Mouse (Mus musculus): ENCODE results near the gene Syn2. TPM values are rescaled to one million over a fixed set of nuclear protein-coding genes. Genes with fewer than 3 reads are reported as not detected.

Gene Syn2
- polyA plus RNA-seq, 1 experiment, result 0.12 TPM

DNA sequence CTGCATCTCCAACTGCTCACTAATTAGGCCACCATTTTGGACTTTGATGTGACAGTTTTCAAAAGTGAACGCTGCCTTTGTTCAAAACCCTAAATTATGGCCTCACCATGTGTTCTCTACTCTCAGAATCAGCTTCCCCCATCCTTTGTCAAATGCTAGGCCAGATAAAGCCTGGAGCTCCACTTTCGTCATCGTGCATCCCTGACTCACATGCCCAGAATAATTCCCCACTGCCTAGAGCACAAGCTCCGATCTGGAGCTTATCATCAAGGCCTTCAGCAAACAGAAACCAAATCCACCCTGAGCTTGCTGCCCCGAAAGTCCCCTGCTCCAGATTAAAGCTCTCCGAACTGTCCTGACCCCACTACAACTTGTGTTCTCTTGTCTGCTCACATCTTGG lies 157.9 kb downstream of the Syn2 start:
- Histone ChIP-seq H3K36me3 (ENCODE audit: control insufficient read depth, insufficient read depth) (no peaks in the 10 kb centered on the region), H3K79me3 (ENCODE audit: low read depth) (no peaks in the 10 kb centered on the region), H3K27me3 (ENCODE audit: control insufficient read depth, insufficient read depth, insufficient read length) (no peaks in the 10 kb centered on the region), H3K79me2 (ENCODE audit: control insufficient read depth, insufficient read depth) (no peaks in the 10 kb centered on the region), H3ac (ENCODE audit: control insufficient read depth, insufficient read length, low read depth) (no peak overlapping the region), H3K4me3 (ENCODE audit: insufficient read depth, poor library complexity, severe bottlenecking) (no peak overlapping the region)
- TF ChIP-seq CTCF (IDR thresholded peaks at IDR 0.05; ENCODE audit: control insufficient read depth, insufficient read depth, insufficient read length), result no peak
- TF ChIP-seq MAX (IDR thresholded peaks at IDR 0.05), result no peak
- no peak for TF ChIP-seq MYOG (IDR thresholded peaks at IDR 0.05; ENCODE audit: control insufficient read depth, extremely low read depth, insufficient read length)
- TF ChIP-seq CEBPB (IDR thresholded peaks at IDR 0.05; ENCODE audit: low read depth), result no peak
- TF ChIP-seq USF1 (IDR thresholded peaks at IDR 0.05; ENCODE audit: low read depth), result no peak
- no peak for TF ChIP-seq MYOD1 (IDR thresholded peaks at IDR 0.05; ENCODE audit: control insufficient read depth, insufficient read length, low read depth)
- TF ChIP-seq FOSL1 (IDR thresholded peaks at IDR 0.05; ENCODE audit: insufficient read depth, low read length, poor library complexity, severe bottlenecking), result no peak

DNA sequence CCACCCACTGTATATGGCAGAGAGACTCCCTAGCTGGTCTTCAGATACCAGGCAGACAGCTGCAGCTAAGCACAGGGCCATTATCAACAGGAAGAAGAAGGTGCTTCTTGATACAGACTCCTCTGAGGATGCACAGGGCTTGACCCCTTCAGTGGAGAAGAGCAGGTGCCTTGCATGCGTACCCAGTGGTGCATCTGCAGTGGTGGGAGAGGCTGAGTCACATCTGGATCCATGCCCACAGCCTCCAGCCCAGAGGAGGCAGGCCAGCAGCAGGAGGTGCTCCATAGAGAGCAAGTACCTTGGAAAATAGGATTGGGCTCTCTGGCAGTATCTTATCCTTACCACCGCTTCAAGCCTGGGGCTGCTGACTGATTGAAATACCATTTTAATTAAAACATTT lies 159.2 kb downstream of the Syn2 start:
- Histone ChIP-seq H3ac (ENCODE audit: control insufficient read depth, insufficient read length, low read depth) (no peak overlapping the region), H3K36me3 (ENCODE audit: control insufficient read depth, insufficient read depth) (no peaks in the 10 kb centered on the region), H3K27me3 (ENCODE audit: control insufficient read depth, insufficient read depth, insufficient read length) (no peaks in the 10 kb centered on the region), H3K79me2 (ENCODE audit: control insufficient read depth, insufficient read depth) (no peaks in the 10 kb centered on the region), H3K79me3 (ENCODE audit: low read depth) (no peaks in the 10 kb centered on the region), H3K4me3 (ENCODE audit: insufficient read depth, poor library complexity, severe bottlenecking) (no peak overlapping the region)
- TF ChIP-seq MYOG (IDR thresholded peaks at IDR 0.05; ENCODE audit: control insufficient read depth, extremely low read depth, insufficient read length) (no peak), MYOD1 (IDR thresholded peaks at IDR 0.05; ENCODE audit: control insufficient read depth, insufficient read length, low read depth) (peak; percentile 51)

- Histone ChIP-seq H3K36me3 (ENCODE audit: control insufficient read depth, insufficient read depth) (no peaks in the 10 kb centered on the region), H3K27me3 (ENCODE audit: control insufficient read depth, insufficient read depth, insufficient read length) (no peaks in the 10 kb centered on the region), H3K79me2 (ENCODE audit: control insufficient read depth, insufficient read depth) (no peaks in the 10 kb centered on the region), H3K4me3 (ENCODE audit: insufficient read depth, poor library complexity, severe bottlenecking) (no peak overlapping the region), H3K79me3 (ENCODE audit: low read depth) (no peaks in the 10 kb centered on the region), H3ac (ENCODE audit: control insufficient read depth, insufficient read length, low read depth) (no peak overlapping the region)
- TF ChIP-seq CTCF (IDR thresholded peaks at IDR 0.05; ENCODE audit: control insufficient read depth, insufficient read depth, insufficient read length) (no peak), MAX (IDR thresholded peaks at IDR 0.05) (no peak), USF1 (IDR thresholded peaks at IDR 0.05; ENCODE audit: low read depth) (no peak)
Measured at GRCm38 (mm10) chr6:115307134-115307533, 172.4 kb downstream of the Syn2 start.

GRCm38 (mm10) chr6:115312780-115313179 lies 178.1 kb downstream of the Syn2 start:
- H3K27me3 ChIP-seq (ENCODE audit: control insufficient read depth, insufficient read depth, insufficient read length), result no peaks in the 10 kb centered on the region
- no peaks in the 10 kb centered on the region for H3K36me3 ChIP-seq (ENCODE audit: control insufficient read depth, insufficient read depth)
- no peaks in the 10 kb centered on the region for H3K79me2 ChIP-seq (ENCODE audit: control insufficient read depth, insufficient read depth)
- TF ChIP-seq USF1 (IDR thresholded peaks at IDR 0.05; ENCODE audit: low read depth) (no peak), CTCF (IDR thresholded peaks at IDR 0.05; ENCODE audit: control insufficient read depth, insufficient read depth, insufficient read length) (no peak), MYOD1 (IDR thresholded peaks at IDR 0.05; ENCODE audit: control insufficient read depth, insufficient read length, low read depth) (no peak), CEBPB (IDR thresholded peaks at IDR 0.05; ENCODE audit: low read depth) (no peak), MAX (IDR thresholded peaks at IDR 0.05) (no peak), FOSL1 (IDR thresholded peaks at IDR 0.05; ENCODE audit: insufficient read depth, low read length, poor library complexity, severe bottlenecking) (no peak), MYOG (IDR thresholded peaks at IDR 0.05; ENCODE audit: control insufficient read depth, extremely low read depth, insufficient read length) (no peak)
- H3K4me3 ChIP-seq (ENCODE audit: insufficient read depth, poor library complexity, severe bottlenecking), result no peak overlapping the region
- H3K79me3 ChIP-seq (ENCODE audit: low read depth), result no peaks in the 10 kb centered on the region
- no peak overlapping the region for H3ac ChIP-seq (ENCODE audit: control insufficient read depth, insufficient read length, low read depth)

DNA sequence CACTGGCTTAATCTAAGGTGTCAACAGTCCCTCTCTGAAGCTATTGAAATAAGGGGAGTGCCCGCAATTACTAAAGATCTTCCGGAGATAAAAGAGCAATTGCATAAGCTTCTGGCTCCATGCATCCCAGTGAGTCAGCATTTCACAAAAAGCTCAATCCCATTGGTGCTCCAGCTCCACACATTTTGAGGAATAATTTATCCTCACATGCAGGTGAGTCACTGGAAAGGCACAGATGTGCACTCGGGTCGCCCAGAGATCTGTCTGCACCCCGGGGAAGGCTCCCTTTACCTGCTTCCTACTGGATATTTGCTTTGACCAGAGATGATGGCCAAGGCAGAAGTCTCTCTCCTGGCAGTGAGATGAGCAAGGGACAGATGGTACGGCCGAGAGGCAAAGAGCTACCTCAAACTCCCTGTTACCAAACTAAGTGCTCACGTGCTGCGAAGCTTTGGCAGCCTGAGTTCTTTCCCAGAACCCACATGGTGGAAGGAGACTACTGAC lies 178.6 kb downstream of the Syn2 start:
- Histone ChIP-seq H3K79me3 (ENCODE audit: low read depth) (no peaks in the 10 kb centered on the region), H3K4me3 (ENCODE audit: insufficient read depth, poor library complexity, severe bottlenecking) (no peak overlapping the region), H3ac (ENCODE audit: control insufficient read depth, insufficient read length, low read depth) (no peak overlapping the region), H3K36me3 (ENCODE audit: control insufficient read depth, insufficient read depth) (no peaks in the 10 kb centered on the region), H3K27me3 (ENCODE audit: control insufficient read depth, insufficient read depth, insufficient read length) (no peaks in the 10 kb centered on the region), H3K79me2 (ENCODE audit: control insufficient read depth, insufficient read depth) (no peaks in the 10 kb centered on the region)
- TF ChIP-seq MAX (IDR thresholded peaks at IDR 0.05), result no peak
- TF ChIP-seq CEBPB (IDR thresholded peaks at IDR 0.05; ENCODE audit: low read depth), result peak; percentile 79
- no peak for TF ChIP-seq FOSL1 (IDR thresholded peaks at IDR 0.05; ENCODE audit: insufficient read depth, low read length, poor library complexity, severe bottlenecking)

- no peaks in the 10 kb centered on the region for H3K27me3 ChIP-seq (ENCODE audit: control insufficient read depth, insufficient read depth, insufficient read length)
- H3ac ChIP-seq (ENCODE audit: control insufficient read depth, insufficient read length, low read depth), result no peak overlapping the region
- no peak overlapping the region for H3K4me3 ChIP-seq (ENCODE audit: insufficient read depth, poor library complexity, severe bottlenecking)
- no peaks in the 10 kb centered on the region for H3K36me3 ChIP-seq (ENCODE audit: control insufficient read depth, insufficient read depth)
- H3K79me2 ChIP-seq (ENCODE audit: control insufficient read depth, insufficient read depth), result no peaks in the 10 kb centered on the region
- TF ChIP-seq MYOD1 (IDR thresholded peaks at IDR 0.05; ENCODE audit: control insufficient read depth, insufficient read length, low read depth), result no peak
- TF ChIP-seq MAX (IDR thresholded peaks at IDR 0.05), result no peak
- TF ChIP-seq FOSL1 (IDR thresholded peaks at IDR 0.05; ENCODE audit: insufficient read depth, low read length, poor library complexity, severe bottlenecking), result no peak
- TF ChIP-seq CTCF (IDR thresholded peaks at IDR 0.05; ENCODE audit: control insufficient read depth, insufficient read depth, insufficient read length), result no peak
- no peak for TF ChIP-seq USF1 (IDR thresholded peaks at IDR 0.05; ENCODE audit: low read depth)
- no peak for TF ChIP-seq CEBPB (IDR thresholded peaks at IDR 0.05; ENCODE audit: low read depth)
- TF ChIP-seq MYOG (IDR thresholded peaks at IDR 0.05; ENCODE audit: control insufficient read depth, extremely low read depth, insufficient read length), result no peak
- H3K79me3 ChIP-seq (ENCODE audit: low read depth), result no peaks in the 10 kb centered on the region
Measured at GRCm38 (mm10) chr6:115313910-115314309, 179.2 kb downstream of the Syn2 start.

Measured in C2C12 (cell line).